Mouse (Mus musculus) lung, embryonic 16.5 days (tissue): Measurements from ENCODE around the gene Tk2. TPM values are rescaled to one million over a fixed set of nuclear protein-coding genes. Genes with fewer than 3 reads are reported as not detected.
"Not testable (repeated sequence)": the region's sequence is repeated elsewhere in the genome, so short reads cannot be mapped to it uniquely, and the experiment has no call there.

Source experiments
- ATAC-seq: fragments of 200-750 bp; cut with Nextera tagmentation; 2 replicates; pipeline ENCODE4 v1.8.0; 2017; ENCODE audit warnings: low read depth, mild to moderate bottlenecking, moderate library complexity
- H3K27ac ChIP-seq: fragments of 300-500 bp; sonication (generic); 2 replicates; pipeline ENCODE4 v1.5.1; 2014; ENCODE audit warnings: mild to moderate bottlenecking, control low read depth, low read length
- H3K27me3 ChIP-seq: fragments of 300-500 bp; sonication (generic); 2 replicates; pipeline ENCODE4 v1.6.1; 2014; ENCODE audit warnings: low read depth, low read length, mixed read lengths; ENCODE audit not compliant: control insufficient read depth, insufficient read depth
- H3K36me3 ChIP-seq: fragments of 300-500 bp; sonication (generic); 2 replicates; pipeline ENCODE4 v1.6.1; 2014; ENCODE audit warnings: low read length; ENCODE audit not compliant: control insufficient read depth, insufficient read depth
- H3K4me1 ChIP-seq: fragments of 300-500 bp; sonication (generic); replicated peaks from 2 replicates; pipeline ENCODE4 v1.6.1; 2014; ENCODE audit warnings: low read length, mixed read lengths; ENCODE audit not compliant: control insufficient read depth, insufficient read depth
- H3K4me2 ChIP-seq: fragments of 300-500 bp; sonication (generic); 2 replicates; pipeline ENCODE4 v1.6.1; 2014; ENCODE audit warnings: low read depth, low read length, control low read depth
- H3K4me3 ChIP-seq: fragments of 300-500 bp; sonication (generic); 2 replicates; pipeline ENCODE4 v1.5.1; 2014; ENCODE audit warnings: mild to moderate bottlenecking, low read length, control low read depth
- H3K9ac ChIP-seq: fragments of 300-500 bp; sonication (generic); 2 replicates; pipeline ENCODE4 v1.6.1; 2014; ENCODE audit warnings: low read length, control low read depth
- H3K9me3 ChIP-seq: fragments of 300-500 bp; sonication (generic); 2 replicates; pipeline ENCODE4 v1.6.1; 2016; ENCODE audit warnings: low read length; ENCODE audit not compliant: control insufficient read depth
- WGBS: fragments of 180-500 bp; shearing (Covaris S2); extraction: QIAGEN DNeasy Blood & Tissue Kit; methylation state at CpG from one replicate; pipeline ENCODE4 v1.1.7; 2014; 5-methylcytosine and 5-hydroxymethylcytosine counted together
- polyA plus RNA-seq: library from polyadenylated mRNA; unstranded; fragments of >200 nt; fragmentation: Nextera tagmentation; extraction: Ambion mirVana; gene quantifications from 2 replicates; pipeline ENCODE4 v1.2.1, GENCODE M21; 2015

Tk2 gene
- polyA plus RNA-seq = 15.2 and 15.9 TPM in 2 replicates

GRCm38 (mm10) chr8:104248276-104248675 lies at the start of gene Tk2:
TSS of gene Tk2 (minus strand) at chr8:104248558.
- peak within 1 kb of the TSS; percentile 91 for H3K4me3 ChIP-seq
- peak within 1 kb of the TSS; percentile 89 for H3K9ac ChIP-seq
- peak within 1 kb of the TSS; percentile 58 for H3K27ac ChIP-seq
- WGBS = under 1% methylated on average over 28 of the region's 28 CpGs
- no peaks in the 10 kb centered on the region for H3K27me3 ChIP-seq
- no peaks in the 10 kb centered on the region for H3K9me3 ChIP-seq
- H3K36me3 ChIP-seq = no peaks in the 10 kb centered on the region
- peaks cover 10% of the 10 kb centered on the region for H3K4me1 ChIP-seq
- H3K4me2 ChIP-seq = peak within 1 kb of the TSS; percentile 86
- peak; percentile 90 for ATAC-seq

- H3K4me3 ChIP-seq = no peak overlapping the region
- no peak for ATAC-seq
- H3K27me3 ChIP-seq = no peaks in the 10 kb centered on the region
- H3K9ac ChIP-seq = no peak overlapping the region
- WGBS = 89% methylated on average over 1 of the region's 1 CpGs
- H3K9me3 ChIP-seq = no peaks in the 10 kb centered on the region
- no peak overlapping the region for H3K4me2 ChIP-seq
- no peaks in the 10 kb centered on the region for H3K36me3 ChIP-seq
- H3K27ac ChIP-seq = no peak overlapping the region
- no peaks in the 10 kb centered on the region for H3K4me1 ChIP-seq
These were observed 46.0 kb upstream of the Tk2 start for GRCm38 (mm10) chr8:104294396-104294795.

GRCm38 (mm10) chr8:104293081-104293480 lies 44.7 kb upstream of the Tk2 start, which contains the start of gene Cmtm2a:
TSS of gene Cmtm2a (minus strand) at chr8:104293181.
- not testable (repeated sequence) for H3K27ac ChIP-seq, H3K9ac ChIP-seq, H3K4me3 ChIP-seq, H3K27me3 ChIP-seq, H3K4me2 ChIP-seq, H3K9me3 ChIP-seq, H3K36me3 ChIP-seq, ATAC-seq, H3K4me1 ChIP-seq
- 80% methylated on average over 11 of the region's 12 CpGs for WGBS

DNA sequence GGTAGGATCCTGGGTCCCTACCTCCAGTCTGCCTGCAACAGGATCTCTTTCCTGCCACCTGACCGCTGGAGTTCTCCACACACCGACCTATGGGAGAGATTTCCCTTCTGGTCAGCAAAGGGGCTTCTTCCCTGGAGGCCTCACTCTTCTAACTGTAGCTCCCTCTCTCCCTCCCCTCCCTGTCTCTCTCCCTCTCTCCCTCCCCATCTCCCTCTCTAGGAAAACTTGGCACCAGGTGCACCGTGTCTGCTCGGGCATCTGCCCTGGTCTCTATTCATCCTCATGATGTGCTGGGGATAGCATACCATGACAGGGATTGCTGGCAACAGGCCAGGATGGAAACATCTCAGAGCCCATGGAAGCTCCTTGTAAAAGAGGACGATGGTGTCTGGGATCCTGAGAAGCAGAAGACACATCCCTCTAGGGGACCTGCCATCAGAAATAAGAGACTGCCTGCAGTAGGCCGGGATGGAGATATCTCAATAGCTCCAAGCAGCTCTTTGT lies 20.6 kb upstream of the Tk2 start:
- Histone ChIP-seq H3K9ac (no peak overlapping the region), H3K27ac (no peak overlapping the region), H3K36me3 (no peaks in the 10 kb centered on the region), H3K9me3 (no peaks in the 10 kb centered on the region), H3K4me2 (no peak overlapping the region), H3K4me1 (no peaks in the 10 kb centered on the region), H3K4me3 (no peak overlapping the region), H3K27me3 (no peaks in the 10 kb centered on the region)
- ATAC-seq = no peak
- WGBS = 82% methylated on average over 6 of the region's 6 CpGs

DNA sequence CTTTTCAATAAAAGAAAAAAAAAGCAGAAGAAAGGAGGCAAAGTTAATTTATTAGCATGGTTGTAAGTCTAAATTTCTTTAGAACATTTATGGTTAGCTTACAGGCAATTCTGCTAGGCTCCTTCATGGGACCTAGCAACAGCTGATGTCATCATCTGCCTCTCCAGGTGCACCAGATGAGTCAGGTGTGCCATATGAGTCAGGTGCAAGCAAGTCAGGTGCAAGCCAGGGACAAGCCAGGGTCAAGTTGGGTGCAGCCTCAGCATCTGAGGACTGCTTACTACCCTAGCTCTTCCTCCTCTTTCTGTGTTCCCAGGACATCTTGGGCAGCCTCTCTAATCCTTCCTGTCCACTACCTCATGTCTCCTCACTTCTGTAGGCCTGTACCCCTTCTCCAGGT lies 20.0 kb upstream of the Tk2 start:
- H3K36me3 ChIP-seq = no peaks in the 10 kb centered on the region
- H3K4me1 ChIP-seq = no peaks in the 10 kb centered on the region

DNA sequence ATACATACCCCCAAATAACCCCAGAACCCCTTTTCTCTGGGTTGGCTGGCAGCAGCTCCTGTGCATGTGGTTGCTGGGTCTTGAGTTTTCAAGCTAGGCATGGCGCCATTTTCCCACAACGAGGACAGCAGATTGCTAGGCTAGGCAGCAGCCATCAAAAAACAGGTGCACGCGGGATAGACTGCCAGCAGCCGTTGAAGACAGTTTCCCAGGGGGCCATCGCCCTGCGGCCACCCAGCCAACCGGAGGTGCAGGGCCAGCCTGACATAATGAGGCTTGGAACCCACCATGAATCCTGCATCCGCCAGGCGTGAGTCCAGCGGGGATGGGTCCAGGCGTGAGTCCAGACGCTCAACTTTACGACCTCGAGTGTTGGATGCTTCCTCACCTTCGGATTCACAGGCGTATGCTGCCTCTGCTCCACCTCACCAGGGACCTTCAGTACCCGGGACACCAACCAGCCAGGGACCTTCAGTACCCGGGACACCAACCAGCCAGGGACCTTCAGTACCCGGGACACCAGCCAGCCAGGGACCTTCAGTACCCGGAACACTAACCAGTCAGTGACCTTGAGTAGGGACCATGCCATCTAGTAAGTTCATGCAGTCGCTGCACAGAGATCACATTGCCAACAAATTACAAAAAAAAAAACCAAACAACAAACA lies 16.0 kb upstream of the Tk2 start:
- not testable (repeated sequence) for H3K27ac ChIP-seq, H3K4me2 ChIP-seq, ATAC-seq, H3K27me3 ChIP-seq, H3K9me3 ChIP-seq, H3K4me3 ChIP-seq, H3K4me1 ChIP-seq, H3K9ac ChIP-seq, H3K36me3 ChIP-seq
- 95% methylated on average over 22 of the region's 22 CpGs for WGBS

More for the DNA sequence above, 20.0 kb upstream of the Tk2 start:
- Histone ChIP-seq H3K9me3 (no peaks in the 10 kb centered on the region), H3K4me2 (no peak overlapping the region), H3K27ac (no peak overlapping the region), H3K9ac (no peak overlapping the region), H3K4me3 (no peak overlapping the region), H3K27me3 (no peaks in the 10 kb centered on the region)
- no peak for ATAC-seq

DNA sequence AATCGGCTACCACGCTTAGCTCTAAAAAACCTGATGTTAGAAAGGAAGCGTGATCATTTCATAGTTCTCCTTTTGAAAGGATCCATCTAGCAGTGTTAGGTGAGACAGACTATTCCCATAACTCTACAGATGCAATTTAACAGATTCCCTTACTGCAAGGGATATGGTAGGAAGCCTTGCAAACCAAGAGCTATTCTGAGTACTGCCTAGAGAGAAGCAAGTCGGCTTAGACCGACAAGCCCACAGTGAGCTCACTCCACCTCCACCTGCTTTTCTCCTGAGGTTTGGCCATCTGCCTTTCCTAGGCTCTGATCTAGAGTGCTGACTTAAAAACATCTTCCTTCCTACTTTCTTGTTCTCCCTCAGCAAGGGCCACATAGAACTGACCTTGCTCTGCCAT lies 13.4 kb upstream of the Tk2 start:
- not testable (repeated sequence) for H3K27ac ChIP-seq, H3K27me3 ChIP-seq, H3K4me2 ChIP-seq, ATAC-seq, H3K4me1 ChIP-seq, H3K4me3 ChIP-seq, H3K9ac ChIP-seq, H3K9me3 ChIP-seq
- H3K36me3 ChIP-seq = peaks cover 17% of the 10 kb centered on the region
- WGBS = 92% methylated on average over 5 of the region's 5 CpGs

DNA sequence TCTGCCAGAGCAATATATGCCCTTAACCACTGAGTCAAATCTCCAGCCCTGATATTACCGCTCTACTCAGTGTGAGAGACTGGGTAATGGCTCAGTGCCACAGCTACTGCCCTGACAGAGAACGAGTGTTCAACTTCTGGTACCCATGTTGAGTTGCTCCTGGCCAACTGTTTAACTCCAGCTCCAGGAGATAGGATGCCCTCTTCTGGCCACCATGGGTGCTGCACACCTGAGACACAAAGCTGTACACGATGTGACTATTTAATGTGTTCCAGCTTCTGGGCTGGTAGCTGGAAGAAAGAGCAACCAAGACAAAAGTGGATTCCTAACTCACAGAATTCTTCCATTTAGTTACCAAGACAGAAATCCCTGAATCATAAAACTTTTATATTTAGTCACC lies 4.7 kb upstream of the Tk2 start:
- Histone ChIP-seq H3K27ac (no peak overlapping the region), H3K36me3 (peaks cover 3% of the 10 kb centered on the region), H3K4me3 (no peak overlapping the region), H3K9ac (no peak overlapping the region), H3K27me3 (no peaks in the 10 kb centered on the region), H3K4me2 (no peak overlapping the region), H3K9me3 (no peaks in the 10 kb centered on the region), H3K4me1 (peaks cover 6% of the 10 kb centered on the region)
- no peak for ATAC-seq
- 78% methylated on average over 3 of the region's 3 CpGs for WGBS

DNA sequence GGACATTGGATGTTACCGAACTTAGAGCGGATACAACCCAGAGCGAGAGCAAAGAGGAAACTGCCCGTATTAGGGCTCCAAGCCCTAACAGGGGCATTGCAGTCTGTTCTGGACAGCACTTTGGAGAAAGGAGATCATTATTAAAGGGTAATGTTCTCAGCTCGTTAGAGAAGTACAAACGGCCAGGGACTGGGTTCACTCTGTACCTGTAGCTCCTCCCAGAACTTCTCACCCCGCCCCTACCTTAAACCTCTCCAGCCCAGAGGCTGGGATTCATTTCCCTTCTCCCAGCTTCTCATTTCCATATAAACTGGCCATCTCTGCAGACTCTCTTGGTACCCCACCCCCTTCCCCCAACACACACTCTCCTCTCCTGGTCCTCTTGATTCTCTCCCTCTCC lies 3.1 kb upstream of the Tk2 start:
- H3K27ac ChIP-seq = peak overlapping the region; percentile 92
- H3K27me3 ChIP-seq = no peaks in the 10 kb centered on the region
- peak overlapping the region; percentile 82 for H3K4me3 ChIP-seq
- ATAC-seq = peak; percentile 7; the same call in 1 of the 2 replicates
- 0% methylated on average over 7 of the region's 7 CpGs for WGBS
- peaks cover 10% of the 10 kb centered on the region for H3K4me1 ChIP-seq
- peak overlapping the region; percentile 55 for H3K4me2 ChIP-seq
- peak overlapping the region; percentile 84 for H3K9ac ChIP-seq
- H3K9me3 ChIP-seq = no peaks in the 10 kb centered on the region
- no peaks in the 10 kb centered on the region for H3K36me3 ChIP-seq
